Mouse (Mus musculus): ENCODE measurements around the gene Sestd1. TPM values are rescaled to one million over a fixed set of nuclear protein-coding genes. Genes with fewer than 3 reads are reported as not detected.
A peak's percentile ranks its signal among the peaks of the same experiment; 100 is the strongest.

Gene Sestd1
- polyA plus RNA-seq, 1 experiment from 2014 or later: 22.0 TPM

DNA sequence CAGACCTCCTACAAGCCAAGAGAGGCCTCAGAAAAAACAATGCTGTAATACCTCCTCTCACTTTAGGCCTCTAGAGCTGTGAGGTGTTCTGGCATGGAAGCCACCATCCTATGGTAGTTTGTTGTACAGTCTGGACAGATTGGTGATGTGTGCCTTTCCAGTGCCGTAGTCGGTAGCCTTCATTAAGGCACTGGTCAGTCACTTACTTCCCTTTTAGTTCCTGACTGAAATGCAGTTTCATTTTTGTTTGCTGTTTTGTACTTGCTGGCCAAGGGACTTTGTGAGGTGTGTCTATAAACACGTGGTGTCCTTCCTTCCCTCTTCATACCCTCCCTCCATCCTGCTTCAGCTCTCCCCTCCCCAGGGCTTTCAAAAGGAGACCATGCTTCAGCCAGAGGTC, 24.1 kb upstream of the Sestd1 start:
- Histone ChIP-seq H3K9me3 (ENCODE audit: control insufficient read depth, low read length) (no peaks in the 10 kb centered on the region), H3K9ac (ENCODE audit: low read depth, low read length) (no peak overlapping the region), H3K4me2 (ENCODE audit: low read length) (no peak overlapping the region), H3K4me1 (ENCODE audit: control insufficient read depth, insufficient read depth, low read depth, low read length) (no peaks in the 10 kb centered on the region), H3K27ac (ENCODE audit: low read depth, low read length) (no peak overlapping the region), H3K27me3 (replicated peaks; ENCODE audit: control insufficient read depth, insufficient read depth, low read length) (no peaks in the 10 kb centered on the region), H3K36me3 (ENCODE audit: control insufficient read depth, insufficient read depth, low read length) (no peaks in the 10 kb centered on the region), H3K4me3 (ENCODE audit: low read length) (no peak overlapping the region)
- no peak for ATAC-seq
- WGBS: 77% methylated on average over 3 of the region's 3 CpGs

DNA sequence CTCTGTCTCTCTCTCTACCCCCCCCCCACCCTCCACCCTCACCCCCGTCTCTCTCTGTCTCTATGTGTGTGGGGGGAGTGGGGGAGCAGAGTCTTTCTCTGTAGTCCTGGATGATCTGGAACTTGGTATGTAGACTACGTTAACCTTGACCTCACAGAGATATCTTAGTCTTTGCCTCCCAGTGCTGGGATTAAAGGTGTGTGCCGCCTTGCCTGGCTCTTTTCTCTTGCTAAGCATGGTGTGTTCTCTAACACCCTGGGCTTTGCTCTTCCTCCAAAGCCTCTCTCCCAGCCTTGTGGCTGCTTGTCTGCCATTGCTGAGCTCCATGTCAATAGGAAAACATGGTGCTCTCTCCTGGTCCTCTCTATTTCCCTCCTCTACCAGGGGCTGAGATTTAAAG, 23.3 kb upstream of the Sestd1 start:
- WGBS: 80% methylated on average over 3 of the region's 3 CpGs
- no peak for ATAC-seq
- no peak overlapping the region for H3K4me3 ChIP-seq (ENCODE audit: low read length)

DNA sequence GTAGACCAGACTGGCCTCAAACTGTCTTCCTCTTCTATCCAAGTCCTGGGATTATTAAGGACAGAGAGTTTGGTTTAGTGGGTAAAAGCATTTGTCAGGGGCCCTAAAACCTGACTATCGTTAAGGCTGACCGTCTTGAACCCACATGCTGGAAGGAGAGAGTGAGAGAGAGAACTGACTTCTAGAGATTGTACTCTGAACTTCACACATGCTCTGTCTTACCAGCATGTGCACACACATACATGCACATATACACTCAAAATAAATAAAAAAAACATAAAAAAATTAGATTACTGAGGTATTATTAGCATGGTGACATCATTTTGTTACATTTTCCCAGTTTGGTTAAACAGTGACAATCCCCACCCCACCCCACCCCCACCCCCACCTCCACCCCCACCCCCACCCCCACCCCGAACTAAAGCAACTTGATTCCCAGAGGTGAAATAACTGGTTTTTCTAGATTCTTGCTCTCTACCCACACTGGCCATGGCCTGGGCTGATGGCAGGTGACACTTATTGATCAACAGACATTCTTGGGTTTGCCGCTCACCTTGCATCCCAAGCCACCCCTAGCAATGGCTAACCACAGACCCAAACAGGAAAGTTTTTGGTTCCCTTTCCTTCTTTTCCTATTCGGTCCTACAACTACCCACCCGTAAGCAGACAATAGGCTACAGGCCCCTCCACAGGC, 22.4 kb upstream of the Sestd1 start:
- Histone ChIP-seq H3K4me2 (ENCODE audit: low read length) (no peak overlapping the region), H3K4me1 (ENCODE audit: control insufficient read depth, insufficient read depth, low read depth, low read length) (no peaks in the 10 kb centered on the region), H3K9me3 (ENCODE audit: control insufficient read depth, low read length) (no peaks in the 10 kb centered on the region), H3K27me3 (replicated peaks; ENCODE audit: control insufficient read depth, insufficient read depth, low read length) (no peaks in the 10 kb centered on the region), H3K9ac (ENCODE audit: low read depth, low read length) (no peak overlapping the region), H3K4me3 (ENCODE audit: low read length) (no peak overlapping the region), H3K36me3 (ENCODE audit: control insufficient read depth, insufficient read depth, low read length) (no peaks in the 10 kb centered on the region), H3K27ac (ENCODE audit: low read depth, low read length) (no peak overlapping the region)
- ATAC-seq: no peak
- 87% methylated on average over 6 of the region's 6 CpGs for WGBS

More for the DNA sequence above, 23.3 kb upstream of the Sestd1 start:
- Histone ChIP-seq H3K4me1 (ENCODE audit: control insufficient read depth, insufficient read depth, low read depth, low read length) (no peaks in the 10 kb centered on the region), H3K9me3 (ENCODE audit: control insufficient read depth, low read length) (no peaks in the 10 kb centered on the region), H3K9ac (ENCODE audit: low read depth, low read length) (no peak overlapping the region), H3K27me3 (replicated peaks; ENCODE audit: control insufficient read depth, insufficient read depth, low read length) (no peaks in the 10 kb centered on the region), H3K27ac (ENCODE audit: low read depth, low read length) (no peak overlapping the region), H3K36me3 (ENCODE audit: control insufficient read depth, insufficient read depth, low read length) (no peaks in the 10 kb centered on the region), H3K4me2 (ENCODE audit: low read length) (no peak overlapping the region)

DNA sequence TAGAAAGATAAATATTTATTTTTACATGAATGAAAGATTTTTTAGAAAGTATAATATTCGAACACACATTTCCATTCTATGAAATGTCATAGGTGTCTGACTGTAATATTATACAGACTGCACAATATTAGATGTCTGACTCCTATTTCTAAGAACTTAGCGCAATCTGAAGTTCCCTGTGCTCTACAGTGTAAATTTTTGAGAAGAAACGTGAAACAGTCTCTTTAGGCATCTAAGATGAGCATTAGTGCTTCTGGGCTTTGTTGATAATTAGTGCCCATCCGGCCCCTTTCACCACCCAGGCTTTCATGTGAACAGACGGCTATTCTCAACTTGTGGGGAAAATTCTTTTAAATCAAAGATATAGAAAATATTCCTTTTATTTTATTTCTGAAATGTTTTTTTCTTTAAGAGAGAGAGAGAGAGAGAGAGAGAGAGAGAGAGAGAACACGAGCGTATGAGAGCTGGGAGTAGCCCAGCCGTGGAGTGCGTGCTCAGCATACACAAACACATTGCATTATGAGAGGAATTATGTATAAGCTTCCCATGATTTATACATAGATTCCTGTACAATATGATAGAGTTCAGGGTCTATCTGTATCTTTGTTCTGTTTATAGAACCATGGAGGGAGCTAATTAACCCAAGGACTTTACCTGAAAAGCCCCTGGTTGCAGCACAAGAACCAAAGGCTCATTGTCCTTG, 21.4 kb upstream of the Sestd1 start:
- WGBS: 57% methylated on average over 9 of the region's 9 CpGs
- Histone ChIP-seq H3K36me3 (ENCODE audit: control insufficient read depth, insufficient read depth, low read length) (no peaks in the 10 kb centered on the region), H3K4me3 (ENCODE audit: low read length) (no peak overlapping the region), H3K9me3 (ENCODE audit: control insufficient read depth, low read length) (no peaks in the 10 kb centered on the region), H3K4me2 (ENCODE audit: low read length) (no peak overlapping the region), H3K27ac (ENCODE audit: low read depth, low read length) (no peak overlapping the region), H3K27me3 (replicated peaks; ENCODE audit: control insufficient read depth, insufficient read depth, low read length) (no peaks in the 10 kb centered on the region), H3K9ac (ENCODE audit: low read depth, low read length) (no peak overlapping the region), H3K4me1 (ENCODE audit: control insufficient read depth, insufficient read depth, low read depth, low read length) (no peaks in the 10 kb centered on the region)
- ATAC-seq: peak; percentile 64; the same call in 1 of the 2 replicates

DNA sequence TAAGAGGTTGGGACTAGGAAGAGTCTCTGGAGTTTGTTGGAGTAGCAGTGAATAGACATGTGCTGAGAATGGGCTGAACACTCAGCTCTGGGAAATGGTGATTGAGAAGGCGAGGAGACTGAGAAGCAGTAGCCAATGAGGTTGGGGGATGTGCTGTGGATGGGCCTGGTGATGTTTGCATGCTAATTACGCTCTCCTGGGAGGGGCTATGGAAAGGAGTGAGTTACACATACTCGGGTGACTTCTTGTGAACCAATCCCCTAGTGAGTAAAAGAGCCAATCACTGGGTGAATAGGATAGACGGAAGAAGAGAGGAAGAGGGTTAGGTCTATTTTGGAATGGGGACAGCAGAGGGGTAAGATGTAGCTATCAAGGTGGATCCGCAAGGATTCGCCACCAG, 9.3 kb upstream of the Sestd1 start:
- H3K9ac ChIP-seq (ENCODE audit: low read depth, low read length): no peak overlapping the region
- no peak overlapping the region for H3K4me3 ChIP-seq (ENCODE audit: low read length)
- no peaks in the 10 kb centered on the region for H3K36me3 ChIP-seq (ENCODE audit: control insufficient read depth, insufficient read depth, low read length)
- ATAC-seq: no peak
- H3K9me3 ChIP-seq (ENCODE audit: control insufficient read depth, low read length): no peaks in the 10 kb centered on the region
- no peak overlapping the region for H3K4me2 ChIP-seq (ENCODE audit: low read length)
- no peak overlapping the region for H3K27ac ChIP-seq (ENCODE audit: low read depth, low read length)
- no peaks in the 10 kb centered on the region for H3K27me3 ChIP-seq (replicated peaks; ENCODE audit: control insufficient read depth, insufficient read depth, low read length)
- WGBS: 75% methylated on average over 6 of the region's 6 CpGs
- H3K4me1 ChIP-seq (ENCODE audit: control insufficient read depth, insufficient read depth, low read depth, low read length): no peaks in the 10 kb centered on the region

DNA sequence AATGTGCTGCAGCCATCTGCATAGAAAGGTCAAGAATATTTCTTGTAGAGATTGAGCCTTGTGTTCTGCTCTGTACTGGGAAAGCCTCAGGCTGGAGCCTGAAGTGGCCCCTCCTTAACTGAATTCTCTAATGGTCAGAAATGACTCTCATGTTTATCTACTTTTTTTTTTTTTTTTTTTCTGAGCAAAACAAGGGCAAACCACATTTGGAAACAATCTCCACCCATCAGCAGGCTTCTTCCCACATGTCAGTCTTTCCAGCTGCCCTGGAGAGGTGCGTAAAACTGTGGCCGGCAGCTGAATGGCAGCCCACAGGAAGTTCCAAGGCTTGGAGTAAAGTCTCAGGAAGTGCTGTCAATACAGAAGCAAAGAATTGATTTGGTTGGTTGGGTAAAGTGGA, 6.4 kb upstream of the Sestd1 start:
- Histone ChIP-seq H3K36me3 (ENCODE audit: control insufficient read depth, insufficient read depth, low read length) (no peaks in the 10 kb centered on the region), H3K4me2 (ENCODE audit: low read length) (no peak overlapping the region), H3K9me3 (ENCODE audit: control insufficient read depth, low read length) (no peaks in the 10 kb centered on the region), H3K4me1 (ENCODE audit: control insufficient read depth, insufficient read depth, low read depth, low read length) (no peaks in the 10 kb centered on the region), H3K27me3 (replicated peaks; ENCODE audit: control insufficient read depth, insufficient read depth, low read length) (no peaks in the 10 kb centered on the region), H3K4me3 (ENCODE audit: low read length) (no peak overlapping the region), H3K9ac (ENCODE audit: low read depth, low read length) (no peak overlapping the region), H3K27ac (ENCODE audit: low read depth, low read length) (no peak overlapping the region)
- WGBS: 67% methylated on average over 2 of the region's 2 CpGs
- ATAC-seq: no peak

DNA sequence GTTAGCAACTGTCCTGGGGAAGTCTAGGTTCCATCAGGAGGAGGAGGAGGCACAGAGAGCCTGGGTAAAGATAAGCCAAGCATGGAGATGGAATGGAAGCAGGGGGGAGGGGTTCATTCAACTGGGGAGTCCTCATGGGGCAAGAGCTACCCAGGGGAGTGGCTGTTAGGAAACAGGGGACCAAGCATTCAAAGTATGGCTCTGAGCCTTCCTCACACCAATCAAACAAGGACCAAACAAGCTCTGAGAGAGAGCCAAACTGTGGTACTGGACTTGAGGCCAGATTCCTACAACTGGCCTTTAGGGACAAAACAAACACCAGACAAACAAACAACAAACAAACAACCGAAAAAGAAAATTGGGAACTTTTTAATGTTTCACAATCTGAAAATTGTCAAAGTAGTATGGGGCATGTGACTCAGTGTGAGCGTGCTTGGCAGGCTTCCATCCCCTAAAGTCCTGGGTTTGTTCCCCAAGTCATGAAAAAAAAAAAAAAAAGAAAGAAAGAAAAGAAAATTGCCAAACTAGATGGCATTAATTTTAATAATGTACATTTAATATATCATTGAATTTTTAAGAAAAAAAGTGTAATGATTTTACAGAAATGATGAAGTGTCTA, 4.0 kb upstream of the Sestd1 start:
- no peaks in the 10 kb centered on the region for H3K9me3 ChIP-seq (ENCODE audit: control insufficient read depth, low read length)
- no peak overlapping the region for H3K9ac ChIP-seq (ENCODE audit: low read depth, low read length)
- no peaks in the 10 kb centered on the region for H3K27me3 ChIP-seq (replicated peaks; ENCODE audit: control insufficient read depth, insufficient read depth, low read length)
- H3K27ac ChIP-seq (ENCODE audit: low read depth, low read length): no peak overlapping the region
- H3K4me1 ChIP-seq (ENCODE audit: control insufficient read depth, insufficient read depth, low read depth, low read length): peaks cover 3% of the 10 kb centered on the region; the same call in 1 of the 2 replicates
- WGBS: 81% methylated on average over 2 of the region's 2 CpGs
- ATAC-seq: no peak
- H3K4me2 ChIP-seq (ENCODE audit: low read length): no peak overlapping the region
- H3K4me3 ChIP-seq (ENCODE audit: low read length): no peak overlapping the region
- H3K36me3 ChIP-seq (ENCODE audit: control insufficient read depth, insufficient read depth, low read length): no peaks in the 10 kb centered on the region

DNA sequence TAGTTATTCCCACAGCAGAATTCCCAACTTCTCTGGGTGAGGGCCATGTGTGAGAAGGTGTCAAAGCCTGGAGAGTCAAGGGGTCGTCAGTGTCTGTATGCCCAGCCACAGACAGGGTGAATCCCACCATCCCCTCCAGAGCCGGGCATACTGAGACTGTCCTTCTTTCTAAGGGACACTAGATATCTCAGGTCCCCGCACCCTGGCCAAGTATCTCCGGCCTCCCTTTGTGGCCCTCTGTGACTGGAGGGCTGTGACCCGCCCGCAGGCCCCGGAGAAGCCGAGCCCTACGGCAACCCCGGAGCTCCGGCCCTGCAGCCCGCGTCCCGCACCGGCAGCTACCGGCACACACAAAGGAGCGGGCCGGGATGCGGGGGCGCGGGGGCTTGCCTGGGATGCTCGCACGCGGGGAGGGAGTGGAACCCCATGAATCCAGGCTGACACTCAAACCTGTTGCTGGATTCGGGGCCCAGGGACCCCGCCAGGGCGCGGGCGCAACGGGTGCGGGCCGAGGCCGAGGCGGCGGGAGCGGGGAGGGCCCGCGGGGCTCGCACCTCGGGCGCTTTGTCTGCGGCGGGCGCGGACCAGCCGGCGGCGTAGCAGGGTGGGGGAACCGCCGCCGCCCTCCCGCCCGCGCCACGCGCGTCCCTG, 406 bp downstream of the Sestd1 start:
- peak overlapping the region; percentile 67 for H3K4me2 ChIP-seq (ENCODE audit: low read length)
- H3K4me1 ChIP-seq (ENCODE audit: control insufficient read depth, insufficient read depth, low read depth, low read length): peaks cover 14% of the 10 kb centered on the region
- no peaks in the 10 kb centered on the region for H3K36me3 ChIP-seq (ENCODE audit: control insufficient read depth, insufficient read depth, low read length)
- ATAC-seq: peak; percentile 77
- no peaks in the 10 kb centered on the region for H3K27me3 ChIP-seq (replicated peaks; ENCODE audit: control insufficient read depth, insufficient read depth, low read length)
- under 1% methylated on average over 51 of the region's 57 CpGs for WGBS
- peak overlapping the region; percentile 86 for H3K27ac ChIP-seq (ENCODE audit: low read depth, low read length)
- no peaks in the 10 kb centered on the region for H3K9me3 ChIP-seq (ENCODE audit: control insufficient read depth, low read length)
- H3K4me3 ChIP-seq (ENCODE audit: low read length): peak overlapping the region; percentile 90
- peak overlapping the region; percentile 100 for H3K9ac ChIP-seq (ENCODE audit: low read depth, low read length)

DNA sequence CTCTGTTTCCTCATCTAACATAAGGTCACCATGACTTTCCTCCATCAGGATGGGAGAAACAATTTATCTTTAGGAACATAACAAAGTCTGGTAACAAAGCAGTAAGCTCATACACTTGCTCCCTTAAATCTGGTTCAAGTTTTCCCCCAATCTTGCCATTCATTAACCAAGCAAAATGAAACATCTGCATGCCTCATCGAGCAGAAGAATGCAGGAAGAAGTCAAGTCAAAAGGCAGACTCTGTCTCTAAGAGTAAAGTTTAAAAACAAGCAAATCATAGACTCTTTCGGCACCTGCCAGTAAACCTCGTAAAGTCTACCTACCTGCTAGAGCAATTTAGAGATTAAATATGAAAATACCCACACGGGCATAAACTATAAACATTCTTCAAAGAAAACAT, 3.1 kb downstream of the Sestd1 start:
- no peak overlapping the region for H3K9ac ChIP-seq (ENCODE audit: low read depth, low read length)
- no peak overlapping the region for H3K4me3 ChIP-seq (ENCODE audit: low read length)
- no peaks in the 10 kb centered on the region for H3K36me3 ChIP-seq (ENCODE audit: control insufficient read depth, insufficient read depth, low read length)
- 63% methylated on average over 4 of the region's 4 CpGs for WGBS
- H3K9me3 ChIP-seq (ENCODE audit: control insufficient read depth, low read length): no peaks in the 10 kb centered on the region
- H3K4me2 ChIP-seq (ENCODE audit: low read length): no peak overlapping the region
- H3K4me1 ChIP-seq (ENCODE audit: control insufficient read depth, insufficient read depth, low read depth, low read length): peaks cover 14% of the 10 kb centered on the region
- H3K27me3 ChIP-seq (replicated peaks; ENCODE audit: control insufficient read depth, insufficient read depth, low read length): no peaks in the 10 kb centered on the region
- H3K27ac ChIP-seq (ENCODE audit: low read depth, low read length): no peak overlapping the region
- ATAC-seq: no peak

All from hindbrain, embryonic 16.5 days (tissue).